Mouse (Mus musculus) G1E (cell line): Measurements from ENCODE around the gene Lctl. TPM values are rescaled to one million over a fixed set of nuclear protein-coding genes. Genes with fewer than 3 reads are reported as not detected.
"Not testable (repeated sequence)": the region's sequence is repeated elsewhere in the genome, so short reads cannot be mapped to it uniquely, and the experiment has no call there.

Experiments
- ATAC-seq: 2 replicates; pipeline ENCODE4 v1.8.0; 2016; ENCODE audit warnings: mild to moderate bottlenecking; ENCODE audit not compliant: insufficient number of reproducible peaks, poor library complexity, low FRiP score, severe bottlenecking; ENCODE audit errors: extremely low read depth
- DNase-seq: peaks from one replicate; pipeline ENCODE4 v3.0.0; 2012; ENCODE audit warnings: low spot score
- H3K27me3 ChIP-seq: 2 replicates; pipeline ENCODE4 v1.6.1; 2012; ENCODE audit warnings: mild to moderate bottlenecking, low read length, inconsistent platforms; ENCODE audit not compliant: insufficient read depth
- H3K36me3 ChIP-seq: replicated peaks from 2 replicates; pipeline ENCODE3; 2012; ENCODE audit warnings: mild to moderate bottlenecking, inconsistent platforms
- H3K4me1 ChIP-seq: 2 replicates; pipeline ENCODE4 v1.6.1; 2012; ENCODE audit warnings: low read depth, low read length, inconsistent platforms, mixed read lengths; ENCODE audit not compliant: insufficient read depth
- H3K4me3 ChIP-seq: 2 replicates; pipeline ENCODE4 v1.5.1; 2012; ENCODE audit warnings: low read depth, mild to moderate bottlenecking, inconsistent platforms, low read length, moderate library complexity, mixed read lengths
- H3K9me3 ChIP-seq: replicated peaks from 2 replicates; pipeline ENCODE4 v1.6.1; 2012; ENCODE audit warnings: inconsistent platforms
- CTCF ChIP-seq: IDR thresholded peaks from 2 replicates; pipeline ENCODE4 v1.5.1; 2012; ENCODE audit warnings: low read depth, low read length, inconsistent platforms, mixed read lengths
- GATA1 ChIP-seq: IDR thresholded peaks from 2 replicates; pipeline ENCODE4 v1.6.1; 2012; ENCODE audit warnings: borderline replicate concordance, low read length, inconsistent platforms, mixed read lengths
- GATA2 ChIP-seq: IDR thresholded peaks from 2 replicates; pipeline ENCODE4 v1.6.1; 2012; ENCODE audit warnings: low read depth, low read length, inconsistent platforms, borderline replicate concordance
- POLR2AphosphoS5 ChIP-seq: IDR thresholded peaks from 2 replicates; pipeline ENCODE4 v1.6.1; 2012; ENCODE audit warnings: low read depth, low read length, inconsistent platforms; ENCODE audit not compliant: insufficient replicate concordance
- TAL1 ChIP-seq: conservative IDR thresholded peaks from 2 replicates; pipeline ENCODE4 v1.6.1; 2012; ENCODE audit warnings: low read depth, low read length, inconsistent platforms, mixed read lengths
- polyA plus RNA-seq: library from polyadenylated mRNA; stranded (reverse); fragments of >175 nt; gene quantifications from 2 replicates; pipeline ENCODE4 v1.2.3, GENCODE M21; 2012
- total RNA-seq, 2 experiments: library from RNA; stranded (forward) in 1 of 2; stranded (reverse) in 1 of 2; fragments of 200-1000 nt in 1 of 2; fragments of >200 nt in 1 of 2; fragmentation: Nextera tagmentation in 1 of 2; gene quantifications; 2 replicates each; pipeline ENCODE4 v1.2.3; 2014 to 2017

Lctl gene
- total and polyA plus RNA-seq, 3 experiments: not detected

GRCm38 (mm10) chr9:64178610-64178973 is 61.6 kb downstream of the Lctl start:
- peaks cover 83% of the 10 kb centered on the region for H3K36me3 ChIP-seq
- peak overlapping the region; percentile 85; the same call in 1 of the 2 replicates for H3K4me3 ChIP-seq
- DNase-seq (no peak), ATAC-seq (no peak; the same call in 1 of the 2 replicates)
- H3K9me3 ChIP-seq: no peaks in the 10 kb centered on the region
- TF ChIP-seq POLR2AphosphoS5 (no peak), CTCF (peak; percentile 24; the same call in 1 of the 2 replicates), TAL1 (no peak)
- H3K27me3 ChIP-seq: no peaks in the 10 kb centered on the region
- H3K4me1 ChIP-seq: peaks cover 52% of the 10 kb centered on the region

DNA sequence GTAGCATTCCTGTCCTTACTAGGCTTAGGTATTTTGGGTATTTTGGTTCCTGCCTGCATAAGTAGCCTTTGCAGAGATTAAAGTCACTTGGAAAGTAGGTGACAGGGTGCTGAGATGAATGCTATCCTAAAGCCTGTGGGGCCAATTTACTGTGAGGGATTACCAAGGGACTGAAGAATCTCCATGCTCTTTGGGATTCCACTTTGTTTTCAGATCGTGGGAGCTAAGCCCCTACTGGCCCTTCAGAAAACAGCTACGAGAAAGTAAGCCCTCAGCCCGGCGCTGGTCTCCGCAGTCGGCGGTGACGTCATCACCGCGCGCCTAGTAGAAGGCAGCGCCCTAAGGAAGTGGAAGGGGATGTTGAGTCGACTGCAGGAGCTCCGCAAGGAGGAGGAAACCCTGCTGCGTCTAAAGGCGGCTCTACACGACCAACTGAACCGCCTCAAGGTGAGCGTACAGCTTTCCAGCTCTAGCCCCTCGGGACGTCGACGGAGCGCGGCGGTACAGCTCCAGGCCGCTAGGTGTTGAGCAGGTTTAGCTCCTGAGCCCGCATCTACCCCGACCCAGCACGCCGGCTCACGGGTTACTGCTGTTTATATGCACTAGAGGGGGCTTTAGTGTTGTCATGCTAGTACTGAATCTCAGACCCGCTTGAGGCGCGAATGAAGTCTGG is 62.2 kb downstream of the Lctl start, which contains the start of gene Snapc5:
Snapc5 (plus strand) TSS at position 301 of the 673 bp plus-strand sequence.
- peaks cover 87% of the 10 kb centered on the region for H3K36me3 ChIP-seq

DNA sequence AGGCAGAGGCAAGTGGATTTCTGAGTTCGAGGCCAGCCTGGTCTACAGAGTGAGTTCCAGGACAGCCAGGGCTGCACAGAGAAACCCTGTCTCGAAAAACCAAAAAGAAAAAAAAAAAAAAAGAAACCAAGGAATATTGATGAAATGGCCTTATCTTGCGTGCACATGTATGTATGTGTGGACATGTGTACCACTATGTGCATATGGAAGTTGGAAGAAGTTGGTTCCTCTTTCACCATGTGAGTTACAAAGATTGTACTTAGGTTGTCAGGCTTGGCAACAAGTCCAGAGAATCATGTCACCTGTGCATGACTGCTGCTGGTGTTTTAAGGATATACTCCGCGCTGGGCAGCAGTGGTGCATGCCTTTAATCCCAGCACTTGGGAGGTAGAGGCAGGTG is 66.3 kb downstream of the Lctl start:
- Histone ChIP-seq H3K36me3 (peaks cover 88% of the 10 kb centered on the region), H3K4me1 (peaks cover 29% of the 10 kb centered on the region)
- H3K9me3 ChIP-seq, DNase-seq, H3K27me3 ChIP-seq, ATAC-seq, H3K4me3 ChIP-seq: not testable (repeated sequence)

More for the DNA sequence above, 62.2 kb downstream of the Lctl start, which contains the start of gene Snapc5:
- peak within 1 kb of the TSS; percentile 85 for H3K4me3 ChIP-seq
- DNase-seq (peak; percentile 74), ATAC-seq (peak; percentile 73)
- no peaks in the 10 kb centered on the region for H3K27me3 ChIP-seq
- TF ChIP-seq GATA2 (no peak), GATA1 (no peak), POLR2AphosphoS5 (peak; percentile 95; the same call in 1 of the 2 replicates)
- peaks cover 54% of the 10 kb centered on the region for H3K4me1 ChIP-seq
- no peaks in the 10 kb centered on the region for H3K9me3 ChIP-seq

GRCm38 (mm10) chr9:64184166-64184840 is 67.4 kb downstream of the Lctl start:
- ATAC-seq (no peak), DNase-seq (no peak)
- Histone ChIP-seq H3K4me1 (peaks cover 21% of the 10 kb centered on the region), H3K9me3 (no peaks in the 10 kb centered on the region), H3K36me3 (peaks cover 90% of the 10 kb centered on the region), H3K4me3 (no peak overlapping the region), H3K27me3 (no peaks in the 10 kb centered on the region)
- TF ChIP-seq CTCF (no peak), POLR2AphosphoS5 (no peak), GATA1 (no peak), TAL1 (no peak), GATA2 (no peak)

Other genes starting within 250 kb of the Lctl start
- gene Smad6, start 95.1 kb upstream of the Lctl start, total RNA-seq (2014; fragmentation: Nextera tagmentation): 0.39 and 0.98 TPM in 2 replicates
- gene Smad6, start 95.1 kb upstream of the Lctl start, total RNA-seq (2017): 0.44 and 0.81 TPM in 2 replicates
- gene Smad6, start 95.1 kb upstream of the Lctl start, polyA plus RNA-seq: 1.6 and 2.1 TPM in 2 replicates
- 163 and 180 TPM in 2 replicates for gene Zwilch, start 56.0 kb downstream of the Lctl start, total RNA-seq (2014; fragmentation: Nextera tagmentation)
- gene Zwilch, start 56.0 kb downstream of the Lctl start, total RNA-seq (2017): 189 and 202 TPM in 2 replicates
- 9.1 and 14.2 TPM in 2 replicates for gene Zwilch, start 56.0 kb downstream of the Lctl start, polyA plus RNA-seq
- 7,560 and 7,833 TPM in 2 replicates for gene Rpl4, start 56.2 kb downstream of the Lctl start, total RNA-seq (2014; fragmentation: Nextera tagmentation)
- gene Rpl4, start 56.2 kb downstream of the Lctl start, total RNA-seq (2017): 2,308 and 2,582 TPM in 2 replicates
- gene Rpl4, start 56.2 kb downstream of the Lctl start, polyA plus RNA-seq: 506 and 513 TPM in 2 replicates
- 14.0 and 18.8 TPM in 2 replicates for gene Snapc5, start 62.1 kb downstream of the Lctl start, total RNA-seq (2014; fragmentation: Nextera tagmentation)
- gene Snapc5, start 62.1 kb downstream of the Lctl start, total RNA-seq (2017): 40.4 and 45.1 TPM in 2 replicates
- 1.8 and 4.4 TPM in 2 replicates for gene Snapc5, start 62.1 kb downstream of the Lctl start, polyA plus RNA-seq
- gene Uchl4, start 118.1 kb downstream of the Lctl start, total RNA-seq (2014; fragmentation: Nextera tagmentation): 0.75 and 1.2 TPM in 2 replicates
- 2.0 and 2.6 TPM in 2 replicates for gene Uchl4, start 118.1 kb downstream of the Lctl start, total RNA-seq (2017)
- gene Uchl4, start 118.1 kb downstream of the Lctl start, polyA plus RNA-seq: not detected in 2 replicates
- gene Map2k1, start 136.5 kb downstream of the Lctl start, total RNA-seq (2014; fragmentation: Nextera tagmentation): 34.7 and 43.3 TPM in 2 replicates
- 106 and 121 TPM in 2 replicates for gene Map2k1, start 136.5 kb downstream of the Lctl start, total RNA-seq (2017)
- gene Map2k1, start 136.5 kb downstream of the Lctl start, polyA plus RNA-seq: 25.8 and 40.0 TPM in 2 replicates
- gene Tipin, start 164.4 kb downstream of the Lctl start, total RNA-seq (2014; fragmentation: Nextera tagmentation): 129 and 130 TPM in 2 replicates
- 344 and 355 TPM in 2 replicates for gene Tipin, start 164.4 kb downstream of the Lctl start, total RNA-seq (2017)
- 6.7 and 8.0 TPM in 2 replicates for gene Tipin, start 164.4 kb downstream of the Lctl start, polyA plus RNA-seq
- gene Dis3l, start 224.1 kb downstream of the Lctl start, total RNA-seq (2014; fragmentation: Nextera tagmentation): 16.9 and 18.9 TPM in 2 replicates
- 20.7 and 22.4 TPM in 2 replicates for gene Dis3l, start 224.1 kb downstream of the Lctl start, total RNA-seq (2017)
- 4.2 and 5.6 TPM in 2 replicates for gene Dis3l, start 224.1 kb downstream of the Lctl start, polyA plus RNA-seq